Comparison of ENCODE assay signal across 22 mouse cellular contexts in genomic region chr5:31755255-31755654, GRCm38 (mm10). TPM values are rescaled to one million over a fixed set of nuclear protein-coding genes. Genes with fewer than 3 reads are reported as not detected.
DNase-seq lines count a peak whose midpoint lies in the region; ATAC-seq and TF ChIP-seq lines count a peak whose summit lies in the region.
"Had no signal": no experiment of that assay in that cellular context is flagged by ENCODE, and none has a peak within 500 bp of the region (broad histone marks: within the 10 kb centered on the region; RNA-seq: fewer than 3 reads in every experiment).

No protein-coding gene starts in this region.

- no peak overlapping the region for H3K4me2 ChIP-seq in midbrain, embryonic 16.5 days (ENCODE audit: low read length)
- H3K4me2 ChIP-seq: forebrain, embryonic 12.5 days; heart, embryonic 11.5 days; midbrain, embryonic 15.5 days had no signal

- no peak for TF ChIP-seq POLR2A in embryonic fibroblast, embryonic 13.5 days (IDR thresholded peaks at IDR 0.05; ENCODE audit: low read depth, low read length)

- no peaks in the 10 kb centered on the region for H3K27me3 ChIP-seq in midbrain, embryonic 16.5 days (ENCODE audit: control insufficient read depth, insufficient read depth, low read depth, low read length)
- H3K27me3 ChIP-seq: forebrain, embryonic 12.5 days; midbrain, embryonic 15.5 days had no signal

- no peak overlapping the region for H3K27ac ChIP-seq in gastrocnemius, adult 2 months
- 0 out of 2 replicates have a peak overlapping the region, but pooled peaks have one; percentile 36 for H3K27ac ChIP-seq in layer of hippocampus, adult 2 months
- H3K27ac ChIP-seq in embryonic fibroblast, embryonic 13.5 days (ENCODE audit: insufficient read depth, low read length): peak overlapping the region; percentile 70
- no peak overlapping the region for H3K27ac ChIP-seq in midbrain, embryonic 16.5 days (ENCODE audit: low read length)
- H3K27ac ChIP-seq: embryonic facial prominence, embryonic 10.5 days; forebrain, embryonic 12.5 days; hindbrain, postnatal 0 days; macrophage; midbrain, embryonic 15.5 days had no signal

- intact Hi-C loops in gastrocnemius, adult 2 months (cut with DNase I): no loop called here
- intact Hi-C loops in gastrocnemius, postnatal 14 days (cut with DNase I; ENCODE audit: low total_unique reads): no loop called here

- WGBS in midbrain, embryonic 16.5 days: 90% methylated on average over 3 of the region's 3 CpGs

- DNase-seq in gastrocnemius, adult 2 months: peak; percentile 22
- no peak for DNase-seq in gastrocnemius, postnatal 14 days
- DNase-seq in layer of hippocampus, adult 2 months (ENCODE audit: low spot score in 2 of 2): no peak
- DNase-seq in layer of hippocampus, postnatal 36 days: no peak
- DNase-seq in lung, postnatal 36 days: peak; percentile 78
- no peak for DNase-seq in frontal cortex, postnatal 36 days (ENCODE audit: low spot score in 2 of 2)
- DNase-seq: adrenal gland, postnatal 36 days; cerebellum, adult 11 months; cerebellum, adult 9-11 months; gastrocnemius, postnatal 10 days; heart, adult 11 months; thymus, adult 18-20 months; thymus, postnatal 36 days had no signal

- no peak for ATAC-seq in midbrain, embryonic 16.5 days
- ATAC-seq: hindbrain, postnatal 0 days; intestine, embryonic 16.5 days; midbrain, embryonic 15.5 days had no signal

- H3K9me3 ChIP-seq in midbrain, embryonic 16.5 days (replicated peaks; ENCODE audit: control insufficient read depth, low read length, poor library complexity, severe bottlenecking): no peaks in the 10 kb centered on the region
- H3K9me3 ChIP-seq: embryonic facial prominence, embryonic 10.5 days; forebrain, embryonic 12.5 days; midbrain, embryonic 15.5 days had no signal

- TF ChIP-seq CTCF in gastrocnemius, adult 2 months (IDR thresholded peaks at IDR 0.05): no peak
- TF ChIP-seq CTCF in layer of hippocampus, adult 2 months (conservative IDR thresholded peaks at IDR 0.05): no peak
- no peak for TF ChIP-seq CTCF in embryonic fibroblast, embryonic 13.5 days (IDR thresholded peaks at IDR 0.05; ENCODE audit: borderline replicate concordance, insufficient read depth, low read length)

- H3K36me3 ChIP-seq in midbrain, embryonic 16.5 days (ENCODE audit: control insufficient read depth, insufficient read depth, low read length): no peaks in the 10 kb centered on the region
- H3K36me3 ChIP-seq: embryonic facial prominence, embryonic 10.5 days; forebrain, embryonic 12.5 days; midbrain, embryonic 15.5 days had no signal

- no peak overlapping the region for H3K9ac ChIP-seq in midbrain, embryonic 16.5 days (ENCODE audit: low read depth, low read length)
- H3K9ac ChIP-seq: forebrain, embryonic 12.5 days; midbrain, embryonic 15.5 days had no signal

- no peak overlapping the region for H3K4me3 ChIP-seq in gastrocnemius, adult 2 months
- H3K4me3 ChIP-seq in layer of hippocampus, adult 2 months: no peak overlapping the region
- no peak overlapping the region for H3K4me3 ChIP-seq in embryonic fibroblast, embryonic 13.5 days (ENCODE audit: insufficient read depth, low read length)
- H3K4me3 ChIP-seq in midbrain, embryonic 16.5 days (ENCODE audit: low read depth, low read length): no peak overlapping the region
- H3K4me3 ChIP-seq: embryonic facial prominence, embryonic 10.5 days; forebrain, embryonic 12.5 days; midbrain, embryonic 15.5 days had no signal

- H3K4me1 ChIP-seq in embryonic fibroblast, embryonic 13.5 days (ENCODE audit: control insufficient read depth, insufficient read depth, low read length): peaks cover 16% of the 10 kb centered on the region
- H3K4me1 ChIP-seq in midbrain, embryonic 16.5 days (ENCODE audit: control insufficient read depth, insufficient read depth, low read length): no peaks in the 10 kb centered on the region
- H3K4me1 ChIP-seq: embryonic facial prominence, embryonic 10.5 days; midbrain, embryonic 15.5 days had no signal

RNA-seq across cellular contexts. Expression of gene Babam2, which starts 57.8 kb away (rescaled TPM):
- total RNA-seq in gastrocnemius, adult 2 months (2021): 10 to 100 TPM; 30.2 TPM
- 10 to 100 TPM; 34.7 to 35.7 TPM for total RNA-seq in gastrocnemius, postnatal 14 days (2021)
- total RNA-seq in layer of hippocampus, adult 2 months (2021): 10 to 100 TPM; 49.3 to 50.4 TPM
- 10 to 100 TPM; 38.2 to 50.1 TPM for total RNA-seq in layer of hippocampus, postnatal 36 days (2021)
- polyA plus RNA-seq in embryonic fibroblast, embryonic 13.5 days (2011; ENCODE audit: insufficient read length, low read depth, missing spikeins): 60.2 and 68.7 TPM in 2 replicates
- polyA plus RNA-seq in midbrain, embryonic 16.5 days (2015; fragmentation: Nextera tagmentation; extraction: Ambion mirVana): 47.3 and 54.7 TPM in 2 replicates

RNA-seq across cellular contexts. Expression of gene Rbks, which starts 57.8 kb away (rescaled TPM):
- total RNA-seq in gastrocnemius, adult 2 months (2021): 1 to 10 TPM; 3.9 to 5.9 TPM
- 1 to 10 TPM; 2.1 to 3.3 TPM for total RNA-seq in gastrocnemius, postnatal 14 days (2021)
- 1 to 10 TPM; 4.0 to 4.4 TPM for total RNA-seq in layer of hippocampus, adult 2 months (2021)
- total RNA-seq in layer of hippocampus, postnatal 36 days (2021): 1 to 10 TPM; 3.4 to 4.2 TPM
- 1.4 TPM in 1 of 2 replicates, not detected in the other for polyA plus RNA-seq in embryonic fibroblast, embryonic 13.5 days (2011; ENCODE audit: insufficient read length, low read depth, missing spikeins)
- 1.9 and 2.5 TPM in 2 replicates for polyA plus RNA-seq in midbrain, embryonic 16.5 days (2015; fragmentation: Nextera tagmentation; extraction: Ambion mirVana)

Comparison
In these comparisons a context has a peak if more than half of its experiments do, and no peak if none do; other contexts are left out.
1. DNase-seq: peak in gastrocnemius, adult 2 months (single experiment) and lung, postnatal 36 days (single experiment); none in gastrocnemius, postnatal 14 days (single experiment), layer of hippocampus, adult 2 months (0 of 2), layer of hippocampus, postnatal 36 days (0 of 2) and frontal cortex, postnatal 36 days (0 of 2).
2. H3K27ac ChIP-seq: peak in layer of hippocampus, adult 2 months (single experiment) and embryonic fibroblast, embryonic 13.5 days (single experiment); none in gastrocnemius, adult 2 months (single experiment) and midbrain, embryonic 16.5 days (single experiment).